Mouse (Mus musculus) liver, adult 2 months (tissue): Measurements from ENCODE around the gene Sap30bp. TPM values are rescaled to one million over a fixed set of nuclear protein-coding genes. Genes with fewer than 3 reads are reported as not detected.

Experiments used
- DNase-seq: peaks from one replicate; pipeline ENCODE4 v3.0.0-alpha.2; 2011; ENCODE audit warnings: low read depth, low spot score; ENCODE audit errors: extremely low read depth
- H3K27ac ChIP-seq: fragments of 200-500 bp; replicated peaks from 2 replicates; pipeline ENCODE4 v1.5.1; 2012; ENCODE audit warnings: low read depth, mild to moderate bottlenecking, control low read depth, inconsistent platforms, low read length; ENCODE audit not compliant: insufficient read depth
- H3K27me3 ChIP-seq: fragments of 200-500 bp; 2 replicates; pipeline ENCODE4 v1.6.1; 2012; ENCODE audit warnings: mild to moderate bottlenecking, moderate library complexity, low read length, inconsistent platforms; ENCODE audit not compliant: control insufficient read depth, insufficient read depth
- H3K36me3 ChIP-seq: fragments of 200-500 bp; 2 replicates; pipeline ENCODE4 v1.6.1; 2012; ENCODE audit warnings: low read length, inconsistent platforms; ENCODE audit not compliant: control insufficient read depth, insufficient read depth
- H3K4me1 ChIP-seq: fragments of 200-500 bp; 2 replicates; pipeline ENCODE4 v1.6.1; 2011; ENCODE audit warnings: low read length; ENCODE audit not compliant: control insufficient read depth, insufficient read depth
- H3K4me3 ChIP-seq: fragments of 200-500 bp; 2 replicates; pipeline ENCODE4 v1.5.1; 2011; ENCODE audit warnings: low read depth, mild to moderate bottlenecking, control low read depth, low read length, moderate library complexity; ENCODE audit not compliant: insufficient read depth
- H3K79me2 ChIP-seq: fragments of 200-500 bp; 2 replicates; pipeline ENCODE4 v1.6.1; 2012; ENCODE audit warnings: inconsistent platforms, mild to moderate bottlenecking, low read length, moderate library complexity; ENCODE audit not compliant: control insufficient read depth, insufficient read depth
- H3K9ac ChIP-seq: fragments of 200-500 bp; 2 replicates; pipeline ENCODE4 v1.6.1; 2012; ENCODE audit warnings: low read depth, mild to moderate bottlenecking, control low read depth, inconsistent platforms, low read length
- CTCF ChIP-seq: fragments of 200-500 bp; IDR thresholded peaks from 2 replicates; pipeline ENCODE4 v1.5.1; 2011; ENCODE audit warnings: low read depth, low read length, control low read depth
- POLR2A ChIP-seq: fragments of 200-500 bp; IDR thresholded peaks from 2 replicates; pipeline ENCODE4 v1.6.1; 2011; ENCODE audit warnings: low read length, control low read depth; ENCODE audit not compliant: insufficient read depth; ENCODE audit errors: extremely low read depth
- WGBS: fragments of 180-500 bp; shearing (Covaris S2); methylation state at CpG from one replicate; pipeline ENCODE4 v1.1.7; 2018; 5-methylcytosine and 5-hydroxymethylcytosine counted together
- polyA plus RNA-seq: library from polyadenylated mRNA; depleted of rRNA; stranded (reverse); fragments of >200 nt; gene quantifications from 2 replicates; pipeline ENCODE4 v1.2.3, GENCODE M21; 2012
- total RNA-seq: library from RNA; depleted of rRNA; stranded (reverse); fragments of >200 nt; gene quantifications from 2 replicates; pipeline ENCODE4 v1.2.3, GENCODE M21; 2014

Gene Sap30bp
- total and polyA plus RNA-seq, 2 experiments: 12.7 to 16.0 TPM

DNA sequence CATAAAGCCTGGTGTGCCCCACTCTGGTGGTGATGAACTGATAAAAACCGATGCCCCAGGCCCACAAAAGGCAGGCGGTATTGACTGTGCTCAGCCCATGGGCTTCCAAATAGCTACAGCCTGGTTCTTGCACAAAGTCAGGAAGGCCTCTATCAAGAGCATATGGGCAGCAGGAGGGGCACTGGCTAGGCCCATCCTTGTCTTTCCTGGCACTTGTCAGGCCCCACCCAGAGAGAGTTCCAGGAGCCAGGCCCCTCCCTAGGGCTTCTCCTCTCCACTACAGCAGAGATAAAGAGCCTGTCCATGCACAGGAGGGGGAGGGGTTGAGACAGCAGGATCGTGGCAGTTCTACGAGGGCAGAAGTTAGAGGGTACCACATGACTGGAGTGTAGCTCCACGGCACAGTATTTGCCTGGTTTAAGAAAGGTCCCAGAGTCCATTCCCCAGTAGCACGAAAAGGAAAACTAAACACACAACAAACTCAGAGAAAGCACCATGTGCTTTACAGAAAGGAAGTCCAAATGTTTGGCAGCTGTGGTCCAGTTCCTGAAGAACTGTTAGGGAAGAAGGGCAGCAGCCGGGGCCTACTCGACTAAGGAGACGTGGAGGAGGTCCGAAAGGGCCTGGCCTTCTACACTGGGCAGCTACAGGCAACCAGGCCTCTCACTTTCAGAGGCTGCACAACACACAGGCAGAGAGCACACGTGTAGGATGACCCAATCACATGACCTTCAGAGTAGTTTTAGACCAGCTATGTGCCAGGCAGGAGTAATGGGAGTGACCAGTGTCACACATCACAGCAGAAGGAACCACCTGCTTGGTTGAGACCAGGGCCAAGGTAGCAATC, 29.5 kb upstream of the Sap30bp start:
- Histone ChIP-seq H3K79me2 (no peaks in the 10 kb centered on the region), H3K4me1 (0 out of 2 replicates have a peak, but pooled peaks cover 1% of the 10 kb centered on the region), H3K9ac (no peak overlapping the region), H3K4me3 (no peak overlapping the region), H3K36me3 (no peaks in the 10 kb centered on the region), H3K27ac (0 out of 2 replicates have a peak overlapping the region, but pooled peaks have one; percentile 9), H3K27me3 (no peaks in the 10 kb centered on the region)
- TF ChIP-seq POLR2A (no peak), CTCF (no peak)
- WGBS: 60% methylated on average over 11 of the region's 11 CpGs
- no peak for DNase-seq

DNA sequence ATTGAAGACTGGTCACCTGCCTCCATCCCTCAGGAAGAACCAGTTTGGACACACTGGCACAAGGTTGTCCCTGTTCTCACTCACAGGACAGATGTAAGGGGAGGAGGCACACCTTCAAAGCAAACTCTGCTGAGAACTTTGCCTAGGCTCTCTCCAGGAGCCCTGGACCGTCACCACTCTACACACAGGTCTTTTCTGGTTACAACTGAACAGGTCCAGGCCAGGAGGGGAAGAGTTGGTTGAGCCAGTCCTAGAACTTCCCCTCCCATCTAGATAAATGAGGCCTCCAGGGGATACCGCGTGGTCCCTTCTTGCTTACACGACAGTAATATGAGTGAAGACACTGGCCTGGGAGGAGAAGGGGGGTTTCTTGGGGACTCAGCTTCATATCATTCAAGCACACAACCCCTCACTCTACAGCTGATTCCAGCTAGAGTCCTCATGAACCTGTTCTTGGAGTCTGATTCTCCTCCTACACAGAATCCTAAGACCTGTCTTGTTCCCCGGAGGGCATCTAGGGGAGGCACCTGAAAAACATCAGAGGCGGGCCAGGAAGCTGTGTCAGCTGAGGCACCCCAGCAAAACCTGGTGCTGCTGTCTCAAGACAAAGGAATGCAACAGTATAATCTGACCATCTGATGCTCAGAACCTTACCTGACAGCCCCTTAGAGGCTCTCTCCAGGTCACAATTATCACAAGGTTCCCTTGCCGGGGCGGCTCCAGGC, 28.7 kb upstream of the Sap30bp start:
- Histone ChIP-seq H3K4me1 (0 out of 2 replicates have a peak, but pooled peaks cover 1% of the 10 kb centered on the region), H3K27ac (no peak overlapping the region), H3K9ac (no peak overlapping the region), H3K79me2 (no peaks in the 10 kb centered on the region), H3K36me3 (no peaks in the 10 kb centered on the region), H3K27me3 (no peaks in the 10 kb centered on the region), H3K4me3 (no peak overlapping the region)
- DNase-seq: no peak
- TF ChIP-seq POLR2A (no peak), CTCF (no peak)
- WGBS: 90% methylated on average over 8 of the region's 8 CpGs

DNA sequence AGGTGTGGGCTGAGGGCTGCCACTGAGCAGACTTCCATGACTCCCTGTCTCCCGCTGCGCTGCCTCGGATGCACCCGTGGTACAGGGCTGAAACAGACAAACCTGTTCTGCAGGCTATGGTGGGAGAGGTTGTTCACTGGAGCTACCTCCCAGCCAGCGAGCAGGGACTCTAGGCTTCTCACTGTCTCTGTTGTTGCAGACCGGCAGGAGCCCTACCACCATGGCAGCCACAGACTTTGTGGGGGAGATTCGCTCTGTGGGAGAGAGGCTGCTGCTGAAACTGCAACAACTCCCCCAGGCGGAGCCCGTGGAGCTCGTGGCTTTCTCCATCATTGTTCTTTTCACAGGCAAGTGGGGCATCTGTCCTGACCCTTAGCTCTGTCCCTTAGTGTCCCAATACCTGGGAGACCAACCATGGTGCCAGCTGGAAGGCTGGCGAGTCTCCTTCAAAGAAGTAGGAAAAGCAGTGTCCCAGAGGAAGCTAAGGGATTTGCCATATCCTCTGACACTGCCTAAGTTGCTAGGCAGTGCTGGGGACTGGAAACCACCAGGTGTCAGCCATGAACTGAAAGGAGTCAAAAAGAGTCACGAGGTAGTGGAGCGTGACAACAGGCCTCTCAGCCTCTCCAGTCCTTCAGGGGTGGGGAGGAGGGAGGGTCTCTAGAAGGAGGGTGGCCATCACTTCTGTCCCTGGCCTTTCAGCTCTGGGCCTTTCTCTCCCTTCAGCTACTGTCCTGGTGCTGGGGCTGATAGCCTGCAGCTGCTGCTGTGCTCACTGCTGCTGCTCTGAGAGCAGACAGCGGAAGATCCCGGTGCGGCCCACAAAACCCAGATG, 27.9 kb upstream of the Sap30bp start:
- H3K4me1 ChIP-seq: 0 out of 2 replicates have a peak, but pooled peaks cover 1% of the 10 kb centered on the region
- H3K27ac ChIP-seq: no peak overlapping the region
- 88% methylated on average over 16 of the region's 16 CpGs for WGBS
- H3K9ac ChIP-seq: no peak overlapping the region
- DNase-seq: no peak
- H3K4me3 ChIP-seq: no peak overlapping the region
- no peaks in the 10 kb centered on the region for H3K79me2 ChIP-seq
- no peak for TF ChIP-seq POLR2A
- H3K27me3 ChIP-seq: no peaks in the 10 kb centered on the region
- H3K36me3 ChIP-seq: no peaks in the 10 kb centered on the region

DNA sequence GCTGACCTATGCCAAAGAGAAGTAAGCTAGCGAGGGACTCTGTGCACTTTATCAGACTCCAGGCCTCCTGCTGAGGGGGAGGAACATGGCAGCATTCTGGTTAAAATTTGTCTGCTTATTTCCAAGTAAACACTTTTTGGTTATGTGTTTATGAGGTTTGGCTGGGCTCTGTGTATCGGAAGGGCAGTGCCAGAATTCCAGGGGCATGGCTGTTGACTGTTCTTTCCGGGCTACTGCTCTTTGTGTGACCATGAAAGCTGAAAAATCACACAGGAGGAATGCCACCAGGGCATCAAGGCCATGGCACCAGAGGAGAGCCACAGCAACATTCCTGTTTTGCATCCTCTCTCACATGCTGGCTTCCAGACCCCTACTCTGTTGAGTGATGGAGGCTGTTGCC, 27.0 kb upstream of the Sap30bp start:
- Histone ChIP-seq H3K4me1 (peaks cover 5% of the 10 kb centered on the region), H3K27ac (no peak overlapping the region), H3K79me2 (no peaks in the 10 kb centered on the region), H3K9ac (no peak overlapping the region), H3K4me3 (no peak overlapping the region), H3K36me3 (no peaks in the 10 kb centered on the region), H3K27me3 (no peaks in the 10 kb centered on the region)
- WGBS: 64% methylated on average over 3 of the region's 3 CpGs
- DNase-seq: peak; percentile 39
- TF ChIP-seq CTCF (no peak), POLR2A (no peak)

DNA sequence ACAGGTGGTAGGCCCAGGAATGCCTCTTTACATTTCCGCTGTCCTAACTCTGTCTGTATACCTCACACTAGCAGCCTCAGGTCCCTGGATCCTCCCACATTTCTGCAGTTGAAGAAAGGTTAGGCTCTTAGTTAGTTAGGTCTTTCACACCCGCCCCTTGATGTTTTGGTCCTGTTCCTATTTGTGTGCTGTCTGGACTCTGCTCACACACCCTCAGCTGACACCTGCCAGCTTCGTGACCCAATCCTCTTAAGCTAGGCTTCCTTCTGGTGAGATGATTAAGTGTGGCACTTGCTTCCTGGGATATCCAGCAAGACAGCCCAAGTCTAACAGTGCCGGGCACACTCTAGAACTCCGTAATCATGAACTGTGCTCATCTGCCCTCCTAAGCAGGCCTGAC, 26.6 kb upstream of the Sap30bp start:
- 96% methylated on average over 5 of the region's 5 CpGs for WGBS
- H3K27me3 ChIP-seq: no peaks in the 10 kb centered on the region
- no peak overlapping the region for H3K27ac ChIP-seq
- peaks cover 8% of the 10 kb centered on the region for H3K4me1 ChIP-seq
- H3K79me2 ChIP-seq: no peaks in the 10 kb centered on the region
- no peaks in the 10 kb centered on the region for H3K36me3 ChIP-seq
- no peak overlapping the region for H3K9ac ChIP-seq
- TF ChIP-seq POLR2A: no peak
- no peak for TF ChIP-seq CTCF
- DNase-seq: peak; percentile 15
- no peak overlapping the region for H3K4me3 ChIP-seq
